Comparison of ENCODE assay signal across 8 mouse cellular contexts in the genomic region with DNA sequence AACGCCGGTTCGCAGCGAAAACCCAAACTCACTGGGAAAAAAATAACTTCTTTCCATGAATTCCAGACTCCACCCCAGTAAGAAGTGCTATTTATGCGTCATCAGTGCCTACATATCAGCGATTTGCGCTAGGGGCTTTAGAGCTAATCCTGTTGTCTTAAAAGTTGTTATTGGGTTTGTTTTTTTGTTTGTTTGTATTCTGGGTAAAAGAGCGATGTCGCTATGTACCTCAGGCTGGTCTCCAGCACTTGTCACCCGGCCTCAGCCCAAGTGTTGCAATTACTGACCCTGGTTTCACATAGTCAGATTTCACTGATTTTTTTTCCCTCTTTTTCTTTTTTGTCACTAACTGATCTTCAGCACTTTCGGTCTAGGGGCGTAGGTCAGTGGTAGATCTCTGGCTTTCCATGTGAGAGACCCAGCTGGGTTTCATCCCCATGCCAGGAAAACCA. TPM values are rescaled to one million over a fixed set of nuclear protein-coding genes. Genes with fewer than 3 reads are reported as not detected.
DNase-seq lines count a peak whose midpoint lies in the region; ATAC-seq and TF ChIP-seq lines count a peak whose summit lies in the region.

No protein-coding gene starts in this region.

- in situ Hi-C loops in CH12.LX (cut with MboI; ENCODE audit: low pct_ligation_motif_present, low pct_unique_long_range_greater_than_20kb, low sequenced_read_pairs), result no loop called here

- no peak for TF ChIP-seq RAD21 in CH12.LX (IDR thresholded peaks at IDR 0.05; ENCODE audit: low read depth, low read length)

- H3K4me3 ChIP-seq in CH12.LX (replicated peaks in 1 of 3; ENCODE audit: low read depth in 2 of 3, low read length in 2 of 3, poor library complexity in 1 of 3), result peak overlapping the region; percentile 75 to 91 (median 79)

- peaks cover 19% of the 10 kb centered on the region for H3K79me2 ChIP-seq in CH12.LX (replicated peaks; ENCODE audit: control insufficient read depth, extremely low read depth, insufficient read depth, poor library complexity, severe bottlenecking)

- TF ChIP-seq CTCF in CH12.LX (conservative IDR thresholded peaks at IDR 0.05 in 1 of 2, IDR thresholded peaks at IDR 0.05 in 1 of 2; ENCODE audit: low read depth in 2 of 2, low read length in 2 of 2), result no peak

- dilution Hi-C loops in CH12.LX (cut with MboI; ENCODE audit: extremely low pct_ligation_motif_present, extremely low pct_unique_long_range_greater_than_20kb, low sequenced_read_pairs), result no loop called here

- no peak for TF ChIP-seq POLR2A in CH12.LX (IDR thresholded peaks at IDR 0.05; ENCODE audit: low read depth, low read length)

- no peak for TF ChIP-seq EP300 in CH12.LX (IDR thresholded peaks at IDR 0.05; ENCODE audit: low read length)

- peaks cover 2% of the 10 kb centered on the region for H3K9me3 ChIP-seq in CH12.LX (replicated peaks; ENCODE audit: low read length)

- peak; percentile 14 for DNase-seq in embryo, embryonic 10.5 days (ENCODE audit: low spot score)
- DNase-seq in embryo, embryonic 11 days, result no peak
- DNase-seq in CH12.LX (ENCODE audit: extremely low read depth), result no peak
- DNase-seq in lung, postnatal 10 days, result peak; percentile 52
- no peak for DNase-seq in thymus, adult 18-20 months
- no peak for DNase-seq in right cerebral cortex, adult 2 months (ENCODE audit: low spot score in 2 of 2)

- peak; percentile 29; the same call in 1 of the 2 replicates for ATAC-seq in granulocyte monocyte progenitor cell, adult 5-6 weeks (replicated peaks; ENCODE audit: poor library complexity, severe bottlenecking)
- ATAC-seq in erythroid progenitor cell, adult 5-6 weeks (replicated peaks; ENCODE audit: low FRiP score, poor library complexity, severe bottlenecking), result no peak

- peak overlapping the region; percentile 39; the same call in 1 of the 2 replicates for H3K27ac ChIP-seq in CH12.LX (ENCODE audit: insufficient read depth, low read depth)

- H3K36me3 ChIP-seq in CH12.LX (replicated peaks in 1 of 2; ENCODE audit: control insufficient read depth in 1 of 2, insufficient read depth in 1 of 2, low read length in 1 of 2), result peaks cover 0 to 19% of the 10 kb centered on the region in 2 experiments

- peak overlapping the region; percentile 91 for H3K4me2 ChIP-seq in CH12.LX (ENCODE audit: insufficient read depth, low read depth, poor library complexity, severe bottlenecking)

- H3K4me1 ChIP-seq in CH12.LX (ENCODE audit: control insufficient read depth in 1 of 2, insufficient read depth in 2 of 2), result peaks cover 14 to 67% of the 10 kb centered on the region in 2 experiments

- no peaks in the 10 kb centered on the region for H3K27me3 ChIP-seq in CH12.LX (replicated peaks)

- H3K9ac ChIP-seq in CH12.LX (ENCODE audit: insufficient read depth, low read depth), result peak overlapping the region; percentile 61

TF ChIP-seq in CH12.LX, 34 proteins besides CTCF, POLR2A, EP300 and RAD21:
- TF ChIP-seq MXI1 (IDR thresholded peaks at IDR 0.05; ENCODE audit: low read depth, low read length) (0 out of 2 replicates have a peak, but pooled peaks have one; percentile 1), USF2 (conservative IDR thresholded peaks at IDR 0.05; ENCODE audit: low read depth, low read length) (no peak), MAFK (IDR thresholded peaks at IDR 0.05; ENCODE audit: insufficient replicate concordance, low read length) (no peak), ZMIZ1 (IDR thresholded peaks at IDR 0.05; ENCODE audit: low read depth, low read length) (no peak), UBTF (IDR thresholded peaks at IDR 0.05; ENCODE audit: low read depth, low read length) (no peak), CHD1 (IDR thresholded peaks at IDR 0.05; ENCODE audit: low read depth, low read length) (no peak), JUND (conservative IDR thresholded peaks at IDR 0.05; ENCODE audit: low read depth, low read length) (no peak), MEF2A (IDR thresholded peaks at IDR 0.05; ENCODE audit: borderline replicate concordance, low read depth, low read length) (no peak), ZC3H11A (IDR thresholded peaks at IDR 0.05; ENCODE audit: low read depth, low read length) (no peak), POLR2AphosphoS2 (IDR thresholded peaks at IDR 0.05; ENCODE audit: low read depth, low read length) (no peak), GABPA (IDR thresholded peaks at IDR 0.05; ENCODE audit: insufficient replicate concordance, low read depth, low read length) (no peak), ETS1 (conservative IDR thresholded peaks at IDR 0.05; ENCODE audit: low read depth, low read length) (no peak), ZNF384 (IDR thresholded peaks at IDR 0.05; ENCODE audit: low read depth, low read length) (peak; percentile 30; the same call in 1 of the 2 replicates), SIN3A (IDR thresholded peaks at IDR 0.05; ENCODE audit: low read length) (peak; percentile 36; the same call in 1 of the 2 replicates), PAX5 (IDR thresholded peaks at IDR 0.05; ENCODE audit: low read length) (no peak)

RNA-seq across cellular contexts. Expression of a gene that starts 1.1 kb away (rescaled TPM):
- total RNA-seq in CH12.LX (2012; rRNA removed) (30.9 and 32.4 TPM in 2 replicates), CH12.LX (2014; rRNA removed) (26.6 and 28.3 TPM in 2 replicates)
- 31.1 and 35.1 TPM in 2 replicates for polyA plus RNA-seq in CH12.LX (2012; ENCODE audit: insufficient read length, low read depth)
- total RNA-seq in granulocyte monocyte progenitor cell, adult 5-6 weeks (2014; fragmentation: Nextera tagmentation), result 21.9 and 24.6 TPM in 2 replicates
- total RNA-seq in granulocyte monocyte progenitor cell, adult 5-6 weeks (2017), result 13.8 and 15.0 TPM in 2 replicates
- total RNA-seq in erythroid progenitor cell, adult 5-6 weeks (2015; ENCODE audit: low replicate concordance), result not detected in 2 replicates
- total RNA-seq in erythroid progenitor cell, adult 5-6 weeks (2017; ENCODE audit: low replicate concordance), result 0.45 and 0.90 TPM in 2 replicates

RNA-seq across cellular contexts. Expression of a gene that starts 19.6 kb away (rescaled TPM):
- 117 and 154 TPM in 2 replicates for total RNA-seq in CH12.LX (2012; rRNA removed)
- 42.7 and 45.5 TPM in 2 replicates for total RNA-seq in CH12.LX (2014; rRNA removed)
- polyA plus RNA-seq in CH12.LX (2012; ENCODE audit: insufficient read length, low read depth), result 263 and 318 TPM in 2 replicates
- total RNA-seq in granulocyte monocyte progenitor cell, adult 5-6 weeks (2014; fragmentation: Nextera tagmentation), result 28.7 and 49.8 TPM in 2 replicates
- total RNA-seq in granulocyte monocyte progenitor cell, adult 5-6 weeks (2017), result 9.0 and 14.1 TPM in 2 replicates
- total RNA-seq in erythroid progenitor cell, adult 5-6 weeks (2015; ENCODE audit: low replicate concordance), result 6.5 and 12.2 TPM in 2 replicates
- 0.76 and 1.8 TPM in 2 replicates for total RNA-seq in erythroid progenitor cell, adult 5-6 weeks (2017; ENCODE audit: low replicate concordance)

RNA-seq across cellular contexts. Expression of a gene that starts 19.8 kb away (rescaled TPM):
- 151 and 163 TPM in 2 replicates for total RNA-seq in CH12.LX (2012; rRNA removed)
- total RNA-seq in CH12.LX (2014; rRNA removed), result 103 and 108 TPM in 2 replicates
- polyA plus RNA-seq in CH12.LX (2012; ENCODE audit: insufficient read length, low read depth), result 172 and 193 TPM in 2 replicates
- 100 and 106 TPM in 2 replicates for total RNA-seq in granulocyte monocyte progenitor cell, adult 5-6 weeks (2014; fragmentation: Nextera tagmentation)
- 98.8 and 140 TPM in 2 replicates for total RNA-seq in granulocyte monocyte progenitor cell, adult 5-6 weeks (2017)
- 12.6 and 14.3 TPM in 2 replicates for total RNA-seq in erythroid progenitor cell, adult 5-6 weeks (2015; ENCODE audit: low replicate concordance)
- 17.1 and 26.6 TPM in 2 replicates for total RNA-seq in erythroid progenitor cell, adult 5-6 weeks (2017; ENCODE audit: low replicate concordance)

RNA-seq across cellular contexts. Expression of a gene that starts 26.0 kb away (rescaled TPM):
- total RNA-seq in CH12.LX (2012; rRNA removed) (0.21 TPM in 1 of 2 replicates, not detected in the other), CH12.LX (2014; rRNA removed) (not detected in 2 replicates)
- not detected in 2 replicates for polyA plus RNA-seq in CH12.LX (2012; ENCODE audit: insufficient read length, low read depth)
- total RNA-seq in granulocyte monocyte progenitor cell, adult 5-6 weeks (2014; fragmentation: Nextera tagmentation), result not detected in 2 replicates
- not detected in 2 replicates for total RNA-seq in granulocyte monocyte progenitor cell, adult 5-6 weeks (2017)
- not detected in 2 replicates for total RNA-seq in erythroid progenitor cell, adult 5-6 weeks (2015; ENCODE audit: low replicate concordance)
- not detected in 2 replicates for total RNA-seq in erythroid progenitor cell, adult 5-6 weeks (2017; ENCODE audit: low replicate concordance)

RNA-seq across cellular contexts. Expression of a gene that starts 57.5 kb away (rescaled TPM):
- total RNA-seq in CH12.LX (2012; rRNA removed) (0.21 and 0.30 TPM in 2 replicates), CH12.LX (2014; rRNA removed) (0.11 and 0.20 TPM in 2 replicates)
- polyA plus RNA-seq in CH12.LX (2012; ENCODE audit: insufficient read length, low read depth), result 2.1 and 2.6 TPM in 2 replicates
- 1.9 TPM in 1 of 2 replicates, not detected in the other for total RNA-seq in granulocyte monocyte progenitor cell, adult 5-6 weeks (2014; fragmentation: Nextera tagmentation)
- not detected in 2 replicates for total RNA-seq in granulocyte monocyte progenitor cell, adult 5-6 weeks (2017)
- total RNA-seq in erythroid progenitor cell, adult 5-6 weeks (2015; ENCODE audit: low replicate concordance), result not detected in 2 replicates
- not detected in 2 replicates for total RNA-seq in erythroid progenitor cell, adult 5-6 weeks (2017; ENCODE audit: low replicate concordance)

Comparison
In these comparisons a context has a peak if more than half of its experiments do, and no peak if none do; other contexts are left out.
1. DNase-seq: peak in embryo, embryonic 10.5 days (single experiment) and lung, postnatal 10 days (single experiment); none in embryo, embryonic 11 days (single experiment), CH12.LX (single experiment), thymus, adult 18-20 months (0 of 2) and right cerebral cortex, adult 2 months (0 of 2).
2. RNA of a gene that starts 1.1 kb away (total RNA-seq): 26.6 to 32.4 TPM in CH12.LX and 13.8 to 24.6 TPM in granulocyte monocyte progenitor cell, adult 5-6 weeks; 0.45 to 0.90 TPM in erythroid progenitor cell, adult 5-6 weeks; every median in the first group is over 4 times any median in the second.